Mouse (Mus musculus): Measurements from ENCODE around the gene Cfap46. TPM values are rescaled to one million over a fixed set of nuclear protein-coding genes. Genes with fewer than 3 reads are reported as not detected.
A peak's percentile ranks its signal among the peaks of the same experiment; 100 is the strongest.

Gene Cfap46
- 0.14 TPM in 1 of 2 replicates, not detected in the other for polyA plus RNA-seq (2015; fragmentation: Nextera tagmentation; extraction: Ambion mirVana)

GRCm38 (mm10) chr7:139683706-139684552, at the start of gene Cfap46:
Cfap46 (minus strand) TSS chr7:139683817.
- Histone ChIP-seq H3K9ac (ENCODE audit: low read length) (peak within 1 kb of the TSS; percentile 71), H3K4me2 (ENCODE audit: low read depth, low read length) (peak within 1 kb of the TSS; percentile 74), H3K27ac (ENCODE audit: low read length) (no peak within 1 kb of the TSS), H3K4me3 (replicated peaks; ENCODE audit: low read length) (peak within 1 kb of the TSS; percentile 64), H3K27me3 (ENCODE audit: control insufficient read depth, insufficient read depth, low read length) (no peaks in the 10 kb centered on the region), H3K4me1 (ENCODE audit: control insufficient read depth, insufficient read depth, low read length) (no peaks in the 10 kb centered on the region), H3K9me3 (replicated peaks; ENCODE audit: control insufficient read depth, low read length) (no peaks in the 10 kb centered on the region), H3K36me3 (ENCODE audit: control insufficient read depth, insufficient read depth, low read length) (no peaks in the 10 kb centered on the region)
- WGBS, result 1% methylated on average over 31 of the region's 31 CpGs
- ATAC-seq (ENCODE audit: insufficient read depth, low FRiP score), result peak; percentile 91

GRCm38 (mm10) chr7:139731276-139731696, 47.7 kb upstream of the Cfap46 start:
- Histone ChIP-seq H3K9ac (ENCODE audit: low read length) (no peak overlapping the region), H3K36me3 (ENCODE audit: control insufficient read depth, insufficient read depth, low read length) (no peaks in the 10 kb centered on the region), H3K4me3 (replicated peaks; ENCODE audit: low read length) (no peak overlapping the region), H3K4me2 (ENCODE audit: low read depth, low read length) (no peak overlapping the region), H3K27me3 (ENCODE audit: control insufficient read depth, insufficient read depth, low read length) (no peaks in the 10 kb centered on the region), H3K9me3 (replicated peaks; ENCODE audit: control insufficient read depth, low read length) (no peaks in the 10 kb centered on the region), H3K4me1 (ENCODE audit: control insufficient read depth, insufficient read depth, low read length) (no peaks in the 10 kb centered on the region), H3K27ac (ENCODE audit: low read length) (peak overlapping the region; percentile 29)
- 19% methylated on average over 8 of the region's 8 CpGs for WGBS
- peak; percentile 66; the same call in 1 of the 2 replicates for ATAC-seq (ENCODE audit: insufficient read depth, low FRiP score)

GRCm38 (mm10) chr7:139727072-139727471, 43.5 kb upstream of the Cfap46 start:
- no peak overlapping the region for H3K27ac ChIP-seq (ENCODE audit: low read length)
- no peaks in the 10 kb centered on the region for H3K36me3 ChIP-seq (ENCODE audit: control insufficient read depth, insufficient read depth, low read length)
- no peak overlapping the region for H3K4me2 ChIP-seq (ENCODE audit: low read depth, low read length)
- no peaks in the 10 kb centered on the region for H3K9me3 ChIP-seq (replicated peaks; ENCODE audit: control insufficient read depth, low read length)
- WGBS, result 43% methylated on average over 3 of the region's 3 CpGs
- H3K4me1 ChIP-seq (ENCODE audit: control insufficient read depth, insufficient read depth, low read length), result no peaks in the 10 kb centered on the region
- no peak overlapping the region for H3K4me3 ChIP-seq (replicated peaks; ENCODE audit: low read length)
- no peaks in the 10 kb centered on the region for H3K27me3 ChIP-seq (ENCODE audit: control insufficient read depth, insufficient read depth, low read length)
- no peak for ATAC-seq (ENCODE audit: insufficient read depth, low FRiP score)
- no peak overlapping the region for H3K9ac ChIP-seq (ENCODE audit: low read length)

DNA sequence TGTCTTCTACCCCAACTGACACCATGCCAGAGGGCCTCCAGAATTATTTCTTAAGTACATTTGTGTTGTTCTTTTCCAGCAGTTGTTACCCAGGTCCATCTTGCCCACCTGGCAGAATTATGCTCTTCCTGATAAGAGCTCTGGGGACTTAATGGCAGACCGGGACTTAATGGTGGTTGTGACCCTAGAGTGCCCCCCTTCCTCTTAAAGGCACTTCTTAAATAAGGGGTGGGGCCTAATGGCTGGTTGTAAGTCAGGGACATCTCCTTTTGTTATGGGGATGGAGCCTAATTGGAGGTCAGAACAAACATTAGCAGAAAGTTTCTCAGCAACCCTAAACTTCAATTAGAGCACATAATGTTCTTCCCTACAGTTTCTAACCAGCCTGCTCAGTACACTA, 42.0 kb upstream of the Cfap46 start:
- Histone ChIP-seq H3K27me3 (ENCODE audit: control insufficient read depth, insufficient read depth, low read length) (no peaks in the 10 kb centered on the region), H3K4me2 (ENCODE audit: low read depth, low read length) (no peak overlapping the region), H3K4me3 (replicated peaks; ENCODE audit: low read length) (no peak overlapping the region), H3K36me3 (ENCODE audit: control insufficient read depth, insufficient read depth, low read length) (no peaks in the 10 kb centered on the region), H3K27ac (ENCODE audit: low read length) (no peak overlapping the region), H3K9ac (ENCODE audit: low read length) (no peak overlapping the region), H3K4me1 (ENCODE audit: control insufficient read depth, insufficient read depth, low read length) (no peaks in the 10 kb centered on the region), H3K9me3 (replicated peaks; ENCODE audit: control insufficient read depth, low read length) (no peaks in the 10 kb centered on the region)
- ATAC-seq (ENCODE audit: insufficient read depth, low FRiP score), result no peak
- WGBS, result 38% methylated on average over 1 of the region's 1 CpGs

- 85% methylated on average over 4 of the region's 4 CpGs for WGBS
- H3K4me1 ChIP-seq (ENCODE audit: control insufficient read depth, insufficient read depth, low read length), result no peaks in the 10 kb centered on the region
- no peak overlapping the region for H3K9ac ChIP-seq (ENCODE audit: low read length)
- H3K27me3 ChIP-seq (ENCODE audit: control insufficient read depth, insufficient read depth, low read length), result no peaks in the 10 kb centered on the region
- H3K27ac ChIP-seq (ENCODE audit: low read length), result no peak overlapping the region
- no peak for ATAC-seq (ENCODE audit: insufficient read depth, low FRiP score)
- no peak overlapping the region for H3K4me2 ChIP-seq (ENCODE audit: low read depth, low read length)
- no peaks in the 10 kb centered on the region for H3K9me3 ChIP-seq (replicated peaks; ENCODE audit: control insufficient read depth, low read length)
- no peaks in the 10 kb centered on the region for H3K36me3 ChIP-seq (ENCODE audit: control insufficient read depth, insufficient read depth, low read length)
- no peak overlapping the region for H3K4me3 ChIP-seq (replicated peaks; ENCODE audit: low read length)
Observed at GRCm38 (mm10) chr7:139723986-139724385, 40.4 kb upstream of the Cfap46 start.

DNA sequence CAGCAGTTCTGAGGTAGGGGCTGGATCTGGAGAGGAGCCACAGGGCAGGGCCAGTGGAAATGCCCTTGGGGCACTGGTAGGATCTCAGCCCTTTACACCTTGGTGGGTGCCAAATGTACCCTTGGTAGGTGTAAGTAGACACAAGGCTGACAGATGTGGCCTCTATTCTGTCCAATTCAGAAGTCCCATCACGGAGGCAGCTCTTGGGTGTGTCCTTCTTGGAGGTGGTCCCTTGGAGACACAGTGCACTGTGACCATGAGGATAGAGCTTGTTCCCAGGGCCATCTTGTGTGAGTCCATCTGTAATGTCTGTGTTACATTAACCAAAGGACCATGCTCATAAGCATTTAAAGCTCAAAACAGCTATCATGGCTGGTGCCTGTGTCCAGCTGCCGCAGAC, 37.6 kb upstream of the Cfap46 start:
- ATAC-seq (ENCODE audit: insufficient read depth, low FRiP score), result no peak
- H3K4me3 ChIP-seq (replicated peaks; ENCODE audit: low read length), result no peak overlapping the region
- H3K9ac ChIP-seq (ENCODE audit: low read length), result no peak overlapping the region
- no peaks in the 10 kb centered on the region for H3K27me3 ChIP-seq (ENCODE audit: control insufficient read depth, insufficient read depth, low read length)
- 93% methylated on average over 2 of the region's 2 CpGs for WGBS
- H3K4me1 ChIP-seq (ENCODE audit: control insufficient read depth, insufficient read depth, low read length), result no peaks in the 10 kb centered on the region
- H3K27ac ChIP-seq (ENCODE audit: low read length), result no peak overlapping the region
- H3K36me3 ChIP-seq (ENCODE audit: control insufficient read depth, insufficient read depth, low read length), result no peaks in the 10 kb centered on the region
- H3K9me3 ChIP-seq (replicated peaks; ENCODE audit: control insufficient read depth, low read length), result no peaks in the 10 kb centered on the region
- no peak overlapping the region for H3K4me2 ChIP-seq (ENCODE audit: low read depth, low read length)

DNA sequence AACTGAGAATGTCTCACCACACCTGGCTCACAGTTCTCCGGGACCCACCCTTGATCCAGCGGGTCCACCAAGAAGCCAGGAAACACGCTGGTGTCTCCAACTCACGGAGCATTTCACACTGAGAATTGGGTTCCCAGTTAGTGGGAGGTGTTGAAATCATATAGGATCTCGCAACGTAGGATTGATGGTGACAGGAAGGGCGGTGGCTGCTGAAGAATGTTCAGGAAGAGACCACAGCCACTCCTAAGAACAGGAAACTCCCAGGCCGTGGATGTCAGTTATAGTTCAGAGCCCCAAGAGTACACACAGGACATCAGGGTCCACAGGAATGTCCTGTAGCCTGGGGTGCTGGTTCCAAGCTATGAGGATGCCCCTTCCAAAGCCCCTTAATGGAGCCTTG, 34.2 kb upstream of the Cfap46 start:
- H3K9me3 ChIP-seq (replicated peaks; ENCODE audit: control insufficient read depth, low read length), result no peaks in the 10 kb centered on the region
- 82% methylated on average over 8 of the region's 8 CpGs for WGBS
- no peaks in the 10 kb centered on the region for H3K36me3 ChIP-seq (ENCODE audit: control insufficient read depth, insufficient read depth, low read length)
- no peak overlapping the region for H3K27ac ChIP-seq (ENCODE audit: low read length)
- H3K4me2 ChIP-seq (ENCODE audit: low read depth, low read length), result no peak overlapping the region
- H3K9ac ChIP-seq (ENCODE audit: low read length), result no peak overlapping the region
- H3K27me3 ChIP-seq (ENCODE audit: control insufficient read depth, insufficient read depth, low read length), result no peaks in the 10 kb centered on the region
- H3K4me3 ChIP-seq (replicated peaks; ENCODE audit: low read length), result no peak overlapping the region
- no peak for ATAC-seq (ENCODE audit: insufficient read depth, low FRiP score)
- H3K4me1 ChIP-seq (ENCODE audit: control insufficient read depth, insufficient read depth, low read length), result no peaks in the 10 kb centered on the region

DNA sequence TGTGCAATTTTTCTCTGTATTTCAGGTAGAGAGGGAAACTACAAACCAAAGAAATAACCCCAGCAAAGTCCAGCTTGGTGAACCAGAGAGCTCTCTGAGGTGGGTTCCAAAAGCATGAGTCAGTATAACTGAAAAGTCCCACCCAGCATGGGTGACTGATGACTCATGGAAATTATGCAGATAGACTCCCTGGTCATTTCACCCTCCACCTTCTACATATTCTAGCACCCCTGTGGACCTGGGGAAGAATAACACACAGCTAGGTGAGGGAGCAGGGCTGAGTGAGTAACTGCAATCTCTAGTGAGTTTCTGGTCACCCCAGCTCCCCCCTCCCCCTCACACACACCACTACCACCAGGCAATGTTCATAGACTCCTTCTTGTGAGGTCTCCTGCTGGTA, 28.2 kb upstream of the Cfap46 start:
- H3K4me3 ChIP-seq (replicated peaks; ENCODE audit: low read length), result no peak overlapping the region
- no peaks in the 10 kb centered on the region for H3K4me1 ChIP-seq (ENCODE audit: control insufficient read depth, insufficient read depth, low read length)
- no peak overlapping the region for H3K27ac ChIP-seq (ENCODE audit: low read length)
- no peaks in the 10 kb centered on the region for H3K36me3 ChIP-seq (ENCODE audit: control insufficient read depth, insufficient read depth, low read length)
- H3K9me3 ChIP-seq (replicated peaks; ENCODE audit: control insufficient read depth, low read length), result no peaks in the 10 kb centered on the region
- no peaks in the 10 kb centered on the region for H3K27me3 ChIP-seq (ENCODE audit: control insufficient read depth, insufficient read depth, low read length)
- no peak for ATAC-seq (ENCODE audit: insufficient read depth, low FRiP score)
- H3K9ac ChIP-seq (ENCODE audit: low read length), result no peak overlapping the region
- H3K4me2 ChIP-seq (ENCODE audit: low read depth, low read length), result no peak overlapping the region

GRCm38 (mm10) chr7:139706411-139707120, 22.9 kb upstream of the Cfap46 start:
- ATAC-seq (ENCODE audit: insufficient read depth, low FRiP score), result no peak
- Histone ChIP-seq H3K4me1 (ENCODE audit: control insufficient read depth, insufficient read depth, low read length) (no peaks in the 10 kb centered on the region), H3K9me3 (replicated peaks; ENCODE audit: control insufficient read depth, low read length) (no peaks in the 10 kb centered on the region), H3K4me2 (ENCODE audit: low read depth, low read length) (no peak overlapping the region), H3K9ac (ENCODE audit: low read length) (no peak overlapping the region), H3K4me3 (replicated peaks; ENCODE audit: low read length) (no peak overlapping the region), H3K36me3 (ENCODE audit: control insufficient read depth, insufficient read depth, low read length) (no peaks in the 10 kb centered on the region), H3K27me3 (ENCODE audit: control insufficient read depth, insufficient read depth, low read length) (no peaks in the 10 kb centered on the region), H3K27ac (ENCODE audit: low read length) (no peak overlapping the region)
- 39% methylated on average over 13 of the region's 13 CpGs for WGBS
